Mouse (Mus musculus): ENCODE data around the gene Tmem63b.

Tmem63b gene

GRCm38 (mm10) chr17:45706796-45707195 lies 20.1 kb upstream of the Tmem63b start:
- in situ Hi-C loops (cut with MboI, MseI) = no loop called here

- in situ Hi-C loops (cut with MboI, MseI) = no loop called here
These were observed 16.5 kb upstream of the Tmem63b start for GRCm38 (mm10) chr17:45703187-45703586.

GRCm38 (mm10) chr17:45702254-45702653 lies 15.5 kb upstream of the Tmem63b start:
- in situ Hi-C loops (cut with MboI, MseI) = no loop called here

- in situ Hi-C loops (cut with MboI, MseI) = no loop called here
These were observed 14.5 kb upstream of the Tmem63b start for GRCm38 (mm10) chr17:45701236-45701591.

- in situ Hi-C loops (cut with MboI, MseI) = no loop called here
These were observed 14.0 kb upstream of the Tmem63b start for GRCm38 (mm10) chr17:45700496-45701235.

- in situ Hi-C loops (cut with MboI, MseI) = no loop called here
These were observed 12.5 kb upstream of the Tmem63b start for GRCm38 (mm10) chr17:45699039-45699740.

- in situ Hi-C loops (cut with MboI, MseI) = no loop called here
These were observed 11.7 kb upstream of the Tmem63b start for GRCm38 (mm10) chr17:45698368-45698767.

GRCm38 (mm10) chr17:45696981-45697380 lies 10.3 kb upstream of the Tmem63b start:
- in situ Hi-C loops (cut with MboI, MseI) = no loop called here

GRCm38 (mm10) chr17:45695227-45696120 lies 8.8 kb upstream of the Tmem63b start:
- in situ Hi-C loops (cut with MboI, MseI) = no loop called here

- in situ Hi-C loops (cut with MboI, MseI) = no loop called here
These were observed 7.3 kb upstream of the Tmem63b start for GRCm38 (mm10) chr17:45693812-45694565.

GRCm38 (mm10) chr17:45692159-45692558 lies 5.5 kb upstream of the Tmem63b start:
- in situ Hi-C loops (cut with MboI, MseI) = no loop called here

- in situ Hi-C loops (cut with MboI, MseI) = no loop called here
These were observed 3.3 kb upstream of the Tmem63b start for GRCm38 (mm10) chr17:45690044-45690443.

- in situ Hi-C loops (cut with MboI, MseI) = no loop called here
These were observed 2.4 kb upstream of the Tmem63b start for GRCm38 (mm10) chr17:45689120-45689519.

GRCm38 (mm10) chr17:45686093-45686619 lies 549 bp downstream of the Tmem63b start, which contains the start of gene Mrpl14:
Gene Mrpl14 (plus strand): TSS chr17:45686322.
- in situ Hi-C loops (cut with MboI, MseI) = no loop called here

- in situ Hi-C loops (cut with MboI, MseI) = no loop called here
These were observed 1.3 kb downstream of the Tmem63b start for GRCm38 (mm10) chr17:45685171-45686092.

GRCm38 (mm10) chr17:45684667-45685131 lies 2.0 kb downstream of the Tmem63b start:
- in situ Hi-C loops (cut with MboI, MseI) = no loop called here

- in situ Hi-C loops (cut with MboI, MseI) = no loop called here
These were observed 3.9 kb downstream of the Tmem63b start for GRCm38 (mm10) chr17:45682843-45683242.

GRCm38 (mm10) chr17:45681588-45681987 lies 5.1 kb downstream of the Tmem63b start:
- in situ Hi-C loops (cut with MboI, MseI) = no loop called here

- in situ Hi-C loops (cut with MboI, MseI) = no loop called here
These were observed 6.2 kb downstream of the Tmem63b start for GRCm38 (mm10) chr17:45680391-45680980.

Data from T-helper 1 cell (primary cell).